Mouse (Mus musculus): ENCODE measurements at regions not wholly inside any gene's neighbourhood (a gene's known extent, or its start where the extent isn't known, plus 50 kb on each side); places are given as distances from the start of the nearest gene placed in this dataset.

GRCm38 (mm10) chr15:96031085-96031780, 240.6 kb downstream of the Ano6 start:
- Histone ChIP-seq H3K4me1 (ENCODE audit: control insufficient read depth, insufficient read depth, low read length) (no peaks in the 10 kb centered on the region), H3K4me3 (ENCODE audit: low read depth, low read length) (no peak overlapping the region), H3K9ac (replicated peaks; ENCODE audit: low read length) (no peak overlapping the region), H3K4me2 (ENCODE audit: low read depth, low read length) (no peak overlapping the region), H3K9me3 (replicated peaks; ENCODE audit: control insufficient read depth, low read length) (no peaks in the 10 kb centered on the region), H3K27me3 (ENCODE audit: control insufficient read depth, insufficient read depth, low read length) (no peaks in the 10 kb centered on the region), H3K36me3 (replicated peaks; ENCODE audit: control insufficient read depth, insufficient read depth, low read depth, low read length) (no peaks in the 10 kb centered on the region), H3K27ac (replicated peaks; ENCODE audit: low read depth, low read length) (no peak overlapping the region)
- ATAC-seq (replicated peaks; ENCODE audit: insufficient number of reproducible peaks, low FRiP score, low TSS enrichment, low read depth) (no peak), DNase-seq (ENCODE audit: low spot score) (no peak)
- 82% methylated on average over 8 of the region's 8 CpGs for WGBS

DNA sequence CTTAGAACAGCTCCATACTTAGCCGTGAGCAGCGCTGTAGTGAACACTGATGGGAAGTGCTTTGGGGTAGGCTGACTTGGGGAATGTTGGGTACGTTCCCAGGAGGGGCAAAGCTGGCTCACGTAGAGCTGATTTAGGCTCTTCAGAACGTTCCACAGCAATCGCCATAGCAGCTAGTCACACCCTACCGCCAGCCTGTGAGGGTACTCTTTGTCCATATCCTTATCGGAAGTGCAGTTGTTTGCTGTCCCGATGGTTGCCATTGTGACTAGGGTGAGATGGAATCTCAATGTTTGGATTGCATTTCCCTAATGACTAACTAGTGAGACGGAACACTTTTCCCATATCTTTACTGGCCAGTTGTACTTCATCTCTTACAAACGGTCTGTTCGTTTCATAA, 244.6 kb downstream of the Ano6 start:
- 82% methylated on average over 12 of the region's 12 CpGs for WGBS
- DNase-seq (ENCODE audit: low spot score) (no peak), ATAC-seq (replicated peaks; ENCODE audit: insufficient number of reproducible peaks, low FRiP score, low TSS enrichment, low read depth) (no peak)
- Histone ChIP-seq H3K36me3 (replicated peaks; ENCODE audit: control insufficient read depth, insufficient read depth, low read depth, low read length) (no peaks in the 10 kb centered on the region), H3K27me3 (ENCODE audit: control insufficient read depth, insufficient read depth, low read length) (no peaks in the 10 kb centered on the region), H3K27ac (replicated peaks; ENCODE audit: low read depth, low read length) (no peak overlapping the region), H3K9me3 (replicated peaks; ENCODE audit: control insufficient read depth, low read length) (no peaks in the 10 kb centered on the region), H3K4me2 (ENCODE audit: low read depth, low read length) (no peak overlapping the region), H3K9ac (replicated peaks; ENCODE audit: low read length) (no peak overlapping the region), H3K4me3 (ENCODE audit: low read depth, low read length) (no peak overlapping the region), H3K4me1 (ENCODE audit: control insufficient read depth, insufficient read depth, low read length) (no peaks in the 10 kb centered on the region)

- no peak overlapping the region for H3K4me2 ChIP-seq (ENCODE audit: low read depth, low read length)
- H3K36me3 ChIP-seq (replicated peaks; ENCODE audit: control insufficient read depth, insufficient read depth, low read depth, low read length): no peaks in the 10 kb centered on the region
- no peak overlapping the region for H3K9ac ChIP-seq (replicated peaks; ENCODE audit: low read length)
- no peak for ATAC-seq (replicated peaks; ENCODE audit: insufficient number of reproducible peaks, low FRiP score, low TSS enrichment, low read depth)
- H3K4me1 ChIP-seq (ENCODE audit: control insufficient read depth, insufficient read depth, low read length): no peaks in the 10 kb centered on the region
- H3K4me3 ChIP-seq (ENCODE audit: low read depth, low read length): no peak overlapping the region
- DNase-seq (ENCODE audit: low spot score): no peak
- H3K27ac ChIP-seq (replicated peaks; ENCODE audit: low read depth, low read length): no peak overlapping the region
- WGBS: 86% methylated on average over 3 of the region's 3 CpGs
- no peaks in the 10 kb centered on the region for H3K9me3 ChIP-seq (replicated peaks; ENCODE audit: control insufficient read depth, low read length)
- no peaks in the 10 kb centered on the region for H3K27me3 ChIP-seq (ENCODE audit: control insufficient read depth, insufficient read depth, low read length)
These were observed 241.8 kb upstream of the Arid2 start for GRCm38 (mm10) chr15:96045561-96045960.

GRCm38 (mm10) chr15:96046651-96047050, 240.7 kb upstream of the Arid2 start:
- ATAC-seq (replicated peaks; ENCODE audit: insufficient number of reproducible peaks, low FRiP score, low TSS enrichment, low read depth): no peak
- WGBS: 39% methylated on average over 5 of the region's 5 CpGs
- no peaks in the 10 kb centered on the region for H3K4me1 ChIP-seq (ENCODE audit: control insufficient read depth, insufficient read depth, low read length)
- H3K9me3 ChIP-seq (replicated peaks; ENCODE audit: control insufficient read depth, low read length): no peaks in the 10 kb centered on the region
- H3K27ac ChIP-seq (replicated peaks; ENCODE audit: low read depth, low read length): no peak overlapping the region
- no peak overlapping the region for H3K9ac ChIP-seq (replicated peaks; ENCODE audit: low read length)
- H3K36me3 ChIP-seq (replicated peaks; ENCODE audit: control insufficient read depth, insufficient read depth, low read depth, low read length): no peaks in the 10 kb centered on the region
- H3K4me2 ChIP-seq (ENCODE audit: low read depth, low read length): no peak overlapping the region
- peak; percentile 58 for DNase-seq (ENCODE audit: low spot score)
- H3K27me3 ChIP-seq (ENCODE audit: control insufficient read depth, insufficient read depth, low read length): no peaks in the 10 kb centered on the region
- no peak overlapping the region for H3K4me3 ChIP-seq (ENCODE audit: low read depth, low read length)

DNA sequence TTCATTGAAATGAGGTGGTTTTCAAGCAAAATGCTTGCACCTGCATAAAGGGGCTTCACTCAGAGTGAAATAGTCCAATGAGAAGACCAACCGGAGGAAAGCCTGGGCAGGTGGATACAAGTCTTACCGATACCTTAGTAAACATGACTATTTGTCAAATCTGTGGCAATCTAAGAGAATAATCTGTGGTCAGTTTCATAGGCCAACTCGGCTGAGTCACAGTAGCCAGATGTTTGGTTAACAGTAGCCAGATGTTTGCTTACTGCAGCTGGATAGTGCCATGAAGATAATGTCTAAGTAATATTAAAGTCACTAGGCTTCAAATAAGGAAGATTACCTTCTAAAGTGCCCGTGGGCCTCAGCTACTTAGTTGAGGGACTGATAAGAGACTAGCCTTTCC, 236.9 kb upstream of the Arid2 start:
- no peak overlapping the region for H3K9ac ChIP-seq (replicated peaks; ENCODE audit: low read length)
- DNase-seq (ENCODE audit: low spot score) (no peak), ATAC-seq (replicated peaks; ENCODE audit: insufficient number of reproducible peaks, low FRiP score, low TSS enrichment, low read depth) (no peak)
- H3K4me2 ChIP-seq (ENCODE audit: low read depth, low read length): no peak overlapping the region
- H3K27ac ChIP-seq (replicated peaks; ENCODE audit: low read depth, low read length): no peak overlapping the region
- no peaks in the 10 kb centered on the region for H3K36me3 ChIP-seq (replicated peaks; ENCODE audit: control insufficient read depth, insufficient read depth, low read depth, low read length)
- no peaks in the 10 kb centered on the region for H3K4me1 ChIP-seq (ENCODE audit: control insufficient read depth, insufficient read depth, low read length)
- 83% methylated on average over 4 of the region's 4 CpGs for WGBS
- H3K9me3 ChIP-seq (replicated peaks; ENCODE audit: control insufficient read depth, low read length): no peaks in the 10 kb centered on the region
- H3K27me3 ChIP-seq (ENCODE audit: control insufficient read depth, insufficient read depth, low read length): no peaks in the 10 kb centered on the region
- H3K4me3 ChIP-seq (ENCODE audit: low read depth, low read length): no peak overlapping the region

- H3K4me2 ChIP-seq (ENCODE audit: low read depth, low read length): no peak overlapping the region
- ATAC-seq (replicated peaks; ENCODE audit: insufficient number of reproducible peaks, low FRiP score, low TSS enrichment, low read depth) (no peak), DNase-seq (ENCODE audit: low spot score) (no peak)
- 91% methylated on average over 5 of the region's 5 CpGs for WGBS
- H3K27me3 ChIP-seq (ENCODE audit: control insufficient read depth, insufficient read depth, low read length): no peaks in the 10 kb centered on the region
- no peaks in the 10 kb centered on the region for H3K4me1 ChIP-seq (ENCODE audit: control insufficient read depth, insufficient read depth, low read length)
- no peak overlapping the region for H3K9ac ChIP-seq (replicated peaks; ENCODE audit: low read length)
- H3K27ac ChIP-seq (replicated peaks; ENCODE audit: low read depth, low read length): no peak overlapping the region
- no peaks in the 10 kb centered on the region for H3K36me3 ChIP-seq (replicated peaks; ENCODE audit: control insufficient read depth, insufficient read depth, low read depth, low read length)
- H3K4me3 ChIP-seq (ENCODE audit: low read depth, low read length): no peak overlapping the region
- no peaks in the 10 kb centered on the region for H3K9me3 ChIP-seq (replicated peaks; ENCODE audit: control insufficient read depth, low read length)
These were observed 234.7 kb upstream of the Arid2 start for GRCm38 (mm10) chr15:96052586-96052985.

GRCm38 (mm10) chr15:96055361-96055760, 232.0 kb upstream of the Arid2 start:
- 75% methylated on average over 10 of the region's 10 CpGs for WGBS
- no peak overlapping the region for H3K27ac ChIP-seq (replicated peaks; ENCODE audit: low read depth, low read length)
- H3K4me1 ChIP-seq (ENCODE audit: control insufficient read depth, insufficient read depth, low read length): no peaks in the 10 kb centered on the region
- ATAC-seq (replicated peaks; ENCODE audit: insufficient number of reproducible peaks, low FRiP score, low TSS enrichment, low read depth): no peak
- peak; percentile 15 for DNase-seq (ENCODE audit: low spot score)
- no peak overlapping the region for H3K9ac ChIP-seq (replicated peaks; ENCODE audit: low read length)
- H3K27me3 ChIP-seq (ENCODE audit: control insufficient read depth, insufficient read depth, low read length): no peaks in the 10 kb centered on the region
- no peaks in the 10 kb centered on the region for H3K36me3 ChIP-seq (replicated peaks; ENCODE audit: control insufficient read depth, insufficient read depth, low read depth, low read length)
- no peak overlapping the region for H3K4me2 ChIP-seq (ENCODE audit: low read depth, low read length)
- H3K9me3 ChIP-seq (replicated peaks; ENCODE audit: control insufficient read depth, low read length): no peaks in the 10 kb centered on the region
- no peak overlapping the region for H3K4me3 ChIP-seq (ENCODE audit: low read depth, low read length)

- WGBS: 77% methylated on average over 16 of the region's 16 CpGs
- H3K27me3 ChIP-seq (ENCODE audit: control insufficient read depth, insufficient read depth, low read length): no peaks in the 10 kb centered on the region
- H3K4me1 ChIP-seq (ENCODE audit: control insufficient read depth, insufficient read depth, low read length): no peaks in the 10 kb centered on the region
- DNase-seq (ENCODE audit: low spot score) (no peak), ATAC-seq (replicated peaks; ENCODE audit: insufficient number of reproducible peaks, low FRiP score, low TSS enrichment, low read depth) (no peak)
- H3K27ac ChIP-seq (replicated peaks; ENCODE audit: low read depth, low read length): no peak overlapping the region
- H3K9me3 ChIP-seq (replicated peaks; ENCODE audit: control insufficient read depth, low read length): no peaks in the 10 kb centered on the region
- H3K36me3 ChIP-seq (replicated peaks; ENCODE audit: control insufficient read depth, insufficient read depth, low read depth, low read length): no peaks in the 10 kb centered on the region
- no peak overlapping the region for H3K4me2 ChIP-seq (ENCODE audit: low read depth, low read length)
- H3K9ac ChIP-seq (replicated peaks; ENCODE audit: low read length): no peak overlapping the region
- H3K4me3 ChIP-seq (ENCODE audit: low read depth, low read length): no peak overlapping the region
These were observed 231.4 kb upstream of the Arid2 start for GRCm38 (mm10) chr15:96055796-96056473.

Measured in embryonic facial prominence, embryonic 11.5 days (tissue).